Mouse (Mus musculus): Measurements from ENCODE around the gene Ewsr1.

Gene Ewsr1

GRCm38 (mm10) chr11:5057064-5057463, 42.0 kb downstream of the Ewsr1 start:
- DNase-seq, result no peak

- no peak for DNase-seq
Observed at GRCm38 (mm10) chr11:5055945-5056938, 42.8 kb downstream of the Ewsr1 start.

GRCm38 (mm10) chr11:5054874-5055273, 44.2 kb downstream of the Ewsr1 start:
- DNase-seq, result no peak

GRCm38 (mm10) chr11:5054151-5054550, 44.9 kb downstream of the Ewsr1 start:
- no peak for DNase-seq

- DNase-seq, result no peak
Observed at GRCm38 (mm10) chr11:5052200-5052854, 46.7 kb downstream of the Ewsr1 start.

GRCm38 (mm10) chr11:5051629-5052028, 47.4 kb downstream of the Ewsr1 start:
- DNase-seq, result no peak

- no peak for DNase-seq
Observed at GRCm38 (mm10) chr11:5046321-5046926, 52.6 kb downstream of the Ewsr1 start.

GRCm38 (mm10) chr11:5042645-5043381, 56.3 kb downstream of the Ewsr1 start:
- no peak for DNase-seq

- DNase-seq, result no peak
Observed at GRCm38 (mm10) chr11:5041144-5041780, 57.8 kb downstream of the Ewsr1 start.

GRCm38 (mm10) chr11:5040585-5040984, 58.5 kb downstream of the Ewsr1 start:
- no peak for DNase-seq

- no peak for DNase-seq
Observed at GRCm38 (mm10) chr11:5037146-5037854, 61.8 kb downstream of the Ewsr1 start.

- no peak for DNase-seq
Observed at GRCm38 (mm10) chr11:5035421-5035820, 63.6 kb downstream of the Ewsr1 start.

- no peak for DNase-seq
Observed at GRCm38 (mm10) chr11:5033136-5033535, 65.9 kb downstream of the Ewsr1 start.

- no peak for DNase-seq
Observed at GRCm38 (mm10) chr11:5032706-5033105, 66.4 kb downstream of the Ewsr1 start.

- DNase-seq, result no peak
Observed at GRCm38 (mm10) chr11:5028228-5028627, 70.8 kb downstream of the Ewsr1 start.

- DNase-seq, result no peak
Observed at GRCm38 (mm10) chr11:5025108-5025507, 74.0 kb downstream of the Ewsr1 start.
